Mouse (Mus musculus): ENCODE results near the gene Pcnx.
A peak's percentile ranks its signal among the peaks of the same experiment; 100 is the strongest.

The Pcnx gene

DNA sequence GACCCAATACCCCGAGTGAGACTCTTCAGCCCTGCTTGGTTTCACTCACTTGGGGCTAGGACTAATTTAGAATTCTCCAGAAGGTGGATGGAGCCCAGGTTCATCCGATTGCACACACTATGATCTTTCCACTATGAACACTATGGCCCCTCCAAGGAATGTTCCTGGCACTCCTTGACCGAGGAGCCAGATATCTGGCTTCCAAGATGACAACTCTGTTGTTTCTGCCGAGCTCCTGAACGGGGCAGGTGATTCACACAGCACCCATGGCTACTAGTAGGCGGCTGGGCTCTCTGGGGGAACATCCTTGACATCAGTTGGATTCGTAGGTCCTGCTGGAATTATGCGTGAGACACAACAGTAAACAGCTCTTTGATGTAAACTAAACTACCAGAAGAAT, 4.8 kb upstream of the Pcnx start:
- no peak for DNase-seq (ENCODE audit: low read depth)

DNA sequence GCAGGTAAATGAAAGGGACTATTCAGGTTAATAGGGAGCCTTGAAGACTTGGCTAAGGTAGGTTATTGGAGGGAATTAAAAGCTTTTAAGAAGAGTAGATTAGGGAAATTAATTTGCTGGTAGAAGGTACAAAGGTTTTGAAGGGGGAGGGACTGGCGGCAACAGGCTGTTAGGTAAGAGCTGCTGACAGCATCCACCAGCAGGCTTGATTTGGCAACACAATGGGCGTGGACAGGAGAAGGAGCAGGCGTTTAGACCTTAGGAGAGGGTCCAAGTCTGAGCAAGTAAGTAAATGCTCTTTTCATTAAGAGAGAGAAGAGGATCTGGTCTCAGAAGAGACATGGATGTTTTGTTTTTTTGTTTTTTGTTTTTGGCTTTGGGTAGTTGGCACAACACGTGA, 3.1 kb upstream of the Pcnx start:
- DNase-seq (ENCODE audit: low read depth), result peak; percentile 64

DNA sequence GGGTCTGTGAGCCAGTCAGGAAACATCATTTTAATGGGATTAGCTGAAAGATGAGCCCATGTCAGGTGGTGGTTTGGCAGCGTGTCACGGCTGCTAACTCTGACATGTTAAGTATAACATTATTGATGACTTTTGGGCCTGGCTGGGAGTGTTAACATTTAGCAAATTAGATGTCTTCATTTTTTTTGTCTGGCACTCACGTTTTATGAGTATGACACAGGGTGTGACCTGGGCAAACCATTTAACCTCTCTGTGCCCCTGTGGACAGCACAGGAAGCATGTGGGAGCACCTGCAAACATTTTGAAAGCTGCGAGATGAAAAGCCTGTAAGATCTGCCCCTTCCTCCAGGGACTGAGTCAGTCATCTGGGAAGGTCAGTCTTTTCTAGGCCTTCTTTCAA, 2.6 kb upstream of the Pcnx start:
- DNase-seq (ENCODE audit: low read depth), result peak; percentile 16

DNA sequence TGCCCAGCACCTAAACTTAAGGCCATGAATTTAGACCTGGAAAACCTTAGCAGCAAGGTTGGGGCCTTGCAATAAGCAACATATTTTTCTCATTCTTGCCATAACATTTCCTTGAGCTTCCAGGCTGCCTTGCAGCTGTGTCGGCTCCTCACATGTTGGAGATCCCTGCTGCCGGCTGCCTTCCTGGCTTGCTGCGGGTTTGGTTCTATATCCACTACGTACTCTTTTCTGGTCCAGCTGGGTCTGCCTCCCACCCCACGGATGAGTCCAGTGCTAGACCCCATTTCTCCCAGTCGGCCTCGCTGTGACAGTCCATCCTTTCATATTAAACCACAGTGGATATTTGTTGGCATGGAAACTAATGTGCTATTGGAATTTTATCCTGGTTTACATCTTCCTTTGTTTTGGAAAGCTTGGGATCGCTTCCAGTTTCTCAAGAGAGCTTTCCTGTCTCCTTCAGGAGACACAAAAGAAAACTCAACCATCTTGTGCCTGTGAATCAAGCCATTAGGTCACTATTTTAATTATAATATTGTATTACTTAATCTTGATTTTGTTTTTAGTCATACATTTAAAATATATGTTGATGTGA, 1.7 kb upstream of the Pcnx start:
- DNase-seq (ENCODE audit: low read depth), result no peak

DNA sequence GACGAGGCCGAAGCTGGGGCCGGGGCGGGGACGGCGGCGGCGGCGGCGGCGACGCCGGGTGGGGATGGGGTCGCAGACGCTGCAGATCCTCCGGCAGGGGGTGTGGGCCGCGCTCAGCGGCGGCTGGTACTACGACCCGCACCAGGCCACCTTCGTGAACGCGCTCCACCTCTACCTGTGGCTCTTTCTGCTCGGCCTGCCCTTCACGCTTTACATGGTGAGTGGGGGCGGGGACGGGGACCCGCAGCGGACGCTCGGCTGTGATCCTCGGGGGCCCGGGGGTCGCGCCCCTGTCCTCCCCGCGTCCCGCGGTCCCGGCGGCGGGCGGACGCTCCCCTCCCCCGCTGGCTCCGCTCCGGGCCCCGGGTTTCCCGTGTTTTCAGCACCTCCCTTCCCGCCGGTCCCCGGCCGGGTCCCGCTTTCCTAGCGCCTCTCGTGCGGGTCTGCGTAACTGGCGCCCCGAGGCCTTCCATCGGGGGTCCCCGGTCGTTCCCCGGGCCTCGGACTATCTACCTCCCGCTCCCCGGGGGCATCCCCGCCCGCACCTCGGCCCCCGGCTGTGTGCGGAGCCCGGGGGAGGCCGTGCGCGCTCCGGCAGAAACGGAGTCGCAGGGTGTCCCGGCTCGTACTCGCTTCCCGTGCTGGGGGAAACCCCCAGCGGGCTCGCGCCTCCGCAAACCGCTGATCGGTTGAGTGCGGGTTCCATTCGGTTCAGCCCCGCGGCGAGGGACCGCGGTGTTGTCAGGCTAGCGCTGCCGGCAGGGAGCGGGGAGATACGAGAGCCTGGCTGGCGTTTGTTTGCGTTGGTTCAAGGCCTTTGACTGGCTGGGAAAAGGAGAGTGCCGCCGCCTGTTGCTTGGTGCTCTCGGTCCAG, 722 bp downstream of the Pcnx start:
- DNase-seq (ENCODE audit: low read depth), result peak; percentile 60

- peak; percentile 59 for DNase-seq (ENCODE audit: low read depth)
Measured at GRCm38 (mm10) chr12:81861199-81862085, 1.6 kb downstream of the Pcnx start.

DNA sequence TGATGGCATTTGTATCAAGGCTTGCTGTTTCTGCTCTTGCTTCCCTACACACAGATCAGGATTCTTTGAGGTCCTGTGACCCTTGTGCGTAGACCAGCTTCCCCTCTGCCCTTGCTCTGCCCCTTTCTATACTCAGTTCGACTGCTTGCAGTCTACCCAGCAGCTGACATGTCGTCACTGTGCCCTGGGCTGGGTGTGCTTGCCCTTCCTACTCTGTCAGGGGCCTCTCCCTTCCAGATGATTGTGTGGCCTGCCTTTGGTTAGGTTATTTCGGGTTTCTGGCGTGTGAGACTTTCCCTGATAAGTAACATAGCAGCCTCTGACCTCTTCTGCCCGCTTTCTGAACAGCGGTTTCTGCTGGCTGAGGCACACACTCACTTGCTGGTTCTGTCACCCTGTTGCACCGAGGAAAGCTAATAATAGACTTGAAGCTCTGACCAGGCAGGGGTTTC, 2.6 kb downstream of the Pcnx start:
- DNase-seq (ENCODE audit: low read depth), result peak; percentile 76

GRCm38 (mm10) chr12:81863949-81864348, 4.1 kb downstream of the Pcnx start:
- DNase-seq (ENCODE audit: low read depth), result no peak

GRCm38 (mm10) chr12:81865183-81865582, 5.4 kb downstream of the Pcnx start:
- DNase-seq (ENCODE audit: low read depth), result no peak

DNA sequence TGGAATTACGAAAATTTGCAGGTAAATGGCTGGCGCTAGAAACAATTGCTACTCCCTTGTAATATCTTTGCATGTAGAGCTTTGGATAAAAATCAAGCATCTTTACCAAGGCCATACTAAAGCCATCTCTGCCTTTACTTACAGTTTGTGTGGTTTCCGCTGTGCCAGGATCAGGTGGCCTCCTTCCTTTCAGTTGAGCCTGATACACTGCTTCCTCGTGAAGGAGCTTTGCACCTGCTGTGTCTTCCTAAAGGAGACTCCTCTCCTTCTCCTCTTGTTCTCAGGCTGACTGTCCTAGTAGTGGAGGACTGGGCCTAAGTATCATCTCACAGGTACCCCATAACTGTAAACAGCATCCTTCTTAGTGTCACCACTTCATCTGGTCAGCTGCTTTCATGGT, 7.5 kb downstream of the Pcnx start:
- DNase-seq (ENCODE audit: low read depth), result no peak

DNA sequence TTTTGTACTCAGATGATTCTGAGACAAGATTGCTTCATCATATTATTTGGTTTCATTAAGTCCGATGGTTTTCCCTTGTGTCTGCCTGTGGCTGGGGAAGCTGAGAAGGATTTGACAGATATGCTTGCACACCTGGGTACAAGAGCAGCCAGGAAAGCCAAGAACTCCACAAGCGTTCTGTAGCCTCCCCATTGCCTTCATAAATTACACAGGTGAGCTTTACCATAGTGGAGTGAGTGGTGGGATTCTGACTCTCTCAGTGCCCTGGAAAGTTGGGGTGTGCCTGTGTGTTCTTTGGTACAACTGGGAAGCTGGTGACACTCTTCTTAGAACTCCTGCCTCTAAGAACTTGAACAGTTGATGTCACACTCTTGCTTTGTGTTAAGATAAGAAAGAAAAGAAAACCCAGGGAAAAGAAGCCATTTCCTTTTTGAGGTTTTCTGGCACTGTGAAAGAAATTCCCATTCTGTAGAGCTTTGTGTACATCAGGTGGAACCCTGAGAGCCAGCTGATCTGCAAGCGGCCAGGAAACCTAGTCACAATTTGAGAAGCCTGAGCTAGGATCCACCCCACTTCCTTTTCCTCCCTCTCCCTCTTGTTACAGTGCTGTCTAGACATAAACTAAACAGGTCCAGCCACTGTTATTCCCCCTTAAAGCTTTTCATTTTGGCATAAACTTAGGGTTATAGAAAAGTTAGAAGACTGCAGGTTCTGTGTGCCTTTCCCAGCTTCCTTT, 9.6 kb downstream of the Pcnx start:
- peak; percentile 33 for DNase-seq (ENCODE audit: low read depth)

GRCm38 (mm10) chr12:81873345-81873744, 13.5 kb downstream of the Pcnx start:
- no peak for DNase-seq (ENCODE audit: low read depth)

GRCm38 (mm10) chr12:81880161-81880560, 20.3 kb downstream of the Pcnx start:
- no peak for DNase-seq (ENCODE audit: low read depth)

DNA sequence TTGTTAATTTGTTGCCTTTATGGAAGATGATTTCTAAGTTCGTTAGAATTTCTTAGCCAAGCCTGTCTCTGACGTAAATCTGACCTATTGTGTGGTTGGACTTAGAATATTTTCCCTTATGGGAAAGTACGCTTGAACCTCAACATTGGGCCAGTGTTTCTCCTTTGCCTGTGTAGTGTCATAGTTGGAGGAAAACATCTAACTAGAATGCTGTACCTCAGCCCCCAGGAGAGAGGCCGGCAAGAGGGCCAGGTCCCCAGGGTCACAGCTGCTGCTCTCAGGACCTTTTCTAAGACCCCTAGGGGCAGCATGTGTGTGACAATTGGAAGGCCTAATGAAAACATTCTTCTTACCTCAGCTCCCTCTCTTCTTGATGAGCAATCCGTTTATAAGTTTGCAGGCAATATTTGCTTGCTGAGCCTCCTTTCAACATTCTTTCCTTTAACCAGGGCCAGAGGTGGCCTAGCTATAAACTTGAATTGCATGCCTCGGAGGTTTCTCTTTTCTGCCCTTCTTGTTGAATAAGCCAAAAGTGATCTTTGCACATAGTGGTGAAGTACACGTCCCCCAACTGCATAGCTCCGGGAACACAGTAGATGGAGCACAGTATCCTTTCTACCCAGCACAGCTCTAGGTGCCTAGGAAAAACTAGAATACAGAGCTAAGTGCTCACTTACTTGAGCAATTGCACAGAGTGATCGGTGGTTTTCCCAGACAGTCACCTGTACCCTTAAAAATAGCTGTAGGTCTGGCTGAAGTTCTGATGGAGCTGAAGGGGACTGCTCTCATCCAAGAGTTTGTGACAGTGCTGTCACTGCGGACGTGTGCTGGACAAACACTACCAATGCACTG, 23.7 kb downstream of the Pcnx start:
- DNase-seq (ENCODE audit: low read depth), result no peak

DNA sequence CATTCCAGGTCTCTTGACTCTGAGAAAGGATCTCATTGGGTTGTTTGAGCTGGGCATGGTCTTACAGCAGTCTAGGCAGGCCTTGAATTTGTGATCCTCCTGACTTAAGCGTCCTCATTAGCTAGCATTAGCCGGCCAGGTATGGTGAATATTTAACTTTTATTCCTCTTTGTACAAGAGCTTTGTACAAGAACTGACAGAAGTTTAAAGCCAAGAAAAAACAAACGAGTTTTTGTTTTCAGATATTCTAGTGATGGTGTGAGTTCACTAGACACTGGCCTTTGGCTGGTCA, 24.2 kb downstream of the Pcnx start:
- DNase-seq (ENCODE audit: low read depth), result no peak

DNA sequence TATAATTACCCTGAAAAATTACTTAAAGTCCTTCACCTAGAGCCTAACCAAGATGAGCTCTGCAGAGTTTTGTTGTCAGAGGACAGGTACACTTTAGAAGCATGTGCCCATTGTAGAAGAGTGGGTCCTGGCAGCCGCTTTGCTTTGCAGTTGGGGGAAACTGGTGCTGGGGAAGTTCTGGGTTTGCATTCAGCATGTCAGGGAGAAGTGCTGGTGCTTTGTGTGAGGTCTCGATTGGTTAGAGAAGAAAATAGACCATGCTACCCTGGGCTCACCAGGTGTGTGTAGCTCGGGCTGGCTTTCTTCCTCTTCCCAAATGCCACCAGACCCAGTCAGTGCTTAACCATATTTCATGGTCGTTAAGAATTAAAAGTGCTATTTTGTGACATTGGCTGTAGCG, 25.2 kb downstream of the Pcnx start:
- DNase-seq (ENCODE audit: low read depth), result no peak

DNA sequence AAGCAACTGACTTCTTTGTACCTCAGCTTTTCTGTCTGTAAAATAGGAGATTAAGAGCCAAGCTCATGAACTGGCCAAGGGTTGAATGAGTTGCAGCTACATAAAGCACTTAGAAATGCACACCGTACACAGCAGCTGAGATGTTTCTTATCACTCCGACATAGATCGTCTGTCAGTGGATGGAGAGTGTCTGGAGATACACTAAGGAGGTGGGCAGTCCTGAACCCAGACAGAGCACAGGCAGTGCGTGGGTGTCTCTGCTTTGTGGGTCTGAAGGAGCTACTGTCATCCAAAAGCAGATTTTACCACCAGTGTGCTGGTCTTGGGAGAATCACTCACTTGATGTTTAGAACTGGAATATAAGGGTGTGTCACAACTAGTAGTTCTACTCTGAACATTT, 26.2 kb downstream of the Pcnx start:
- no peak for DNase-seq (ENCODE audit: low read depth)

DNA sequence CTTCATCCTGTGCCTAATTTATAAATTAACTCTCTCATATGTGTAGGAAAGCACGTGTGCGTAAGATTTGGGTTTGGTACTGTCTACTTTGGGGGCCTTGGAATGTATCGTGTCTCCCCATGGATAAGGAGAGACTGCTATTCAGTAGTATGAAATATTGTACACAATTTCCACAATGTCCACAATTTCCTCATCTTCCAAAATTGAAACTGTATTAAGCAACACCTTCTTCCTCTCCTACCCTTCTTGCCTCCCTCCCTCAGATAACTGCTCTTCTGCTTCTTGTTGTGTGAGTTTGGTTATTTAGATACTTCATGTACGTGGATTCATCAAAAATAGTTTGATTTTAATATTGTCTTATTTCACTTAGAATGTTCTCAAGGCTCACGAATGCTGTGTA, 29.1 kb downstream of the Pcnx start:
- DNase-seq (ENCODE audit: low read depth), result peak; percentile 37

DNA sequence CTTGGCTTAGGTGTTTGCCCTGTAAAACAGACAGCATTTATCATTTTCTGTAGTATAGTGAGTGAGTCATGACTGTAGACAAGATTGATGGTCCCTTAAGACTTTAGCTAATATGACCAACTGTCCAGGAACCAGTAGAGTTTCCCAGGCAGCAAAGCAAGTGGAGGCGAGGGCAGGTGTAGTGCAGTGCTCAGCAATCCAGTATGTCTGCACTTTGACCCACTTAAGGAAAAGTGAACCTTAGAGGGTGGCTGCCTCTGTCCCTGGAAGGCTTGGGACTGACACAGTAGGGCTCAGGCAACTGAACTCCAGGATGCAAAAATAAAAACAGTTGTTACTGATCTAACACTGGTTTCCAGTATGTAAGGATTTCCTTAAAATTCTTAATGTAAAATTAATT, 32.1 kb downstream of the Pcnx start:
- DNase-seq (ENCODE audit: low read depth), result no peak

GRCm38 (mm10) chr12:81894311-81894710, 34.5 kb downstream of the Pcnx start:
- no peak for DNase-seq (ENCODE audit: low read depth)

DNA sequence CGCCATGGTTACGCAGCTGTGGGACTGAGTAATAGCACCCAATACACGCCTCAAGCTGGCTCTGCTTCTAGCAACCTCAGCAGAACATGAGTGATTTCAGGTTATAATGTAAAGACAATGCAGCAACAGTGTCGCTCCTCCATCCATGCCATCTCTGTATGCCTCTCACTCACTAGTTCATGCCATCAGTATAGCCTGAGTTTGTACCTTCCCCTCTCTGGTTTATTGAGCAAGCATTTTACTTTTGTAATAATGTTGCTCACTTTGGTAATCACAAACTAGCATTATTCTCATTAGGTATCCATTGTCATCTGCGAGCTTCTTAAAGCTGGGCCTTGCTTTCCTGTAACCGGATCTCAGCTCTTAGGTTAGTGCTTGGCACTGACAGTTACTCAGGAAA, 36.2 kb downstream of the Pcnx start:
- DNase-seq (ENCODE audit: low read depth), result no peak

Measured in 416B (cell line).